Mouse (Mus musculus): Measurements from ENCODE around the gene Yod1.

Yod1 gene

DNA sequence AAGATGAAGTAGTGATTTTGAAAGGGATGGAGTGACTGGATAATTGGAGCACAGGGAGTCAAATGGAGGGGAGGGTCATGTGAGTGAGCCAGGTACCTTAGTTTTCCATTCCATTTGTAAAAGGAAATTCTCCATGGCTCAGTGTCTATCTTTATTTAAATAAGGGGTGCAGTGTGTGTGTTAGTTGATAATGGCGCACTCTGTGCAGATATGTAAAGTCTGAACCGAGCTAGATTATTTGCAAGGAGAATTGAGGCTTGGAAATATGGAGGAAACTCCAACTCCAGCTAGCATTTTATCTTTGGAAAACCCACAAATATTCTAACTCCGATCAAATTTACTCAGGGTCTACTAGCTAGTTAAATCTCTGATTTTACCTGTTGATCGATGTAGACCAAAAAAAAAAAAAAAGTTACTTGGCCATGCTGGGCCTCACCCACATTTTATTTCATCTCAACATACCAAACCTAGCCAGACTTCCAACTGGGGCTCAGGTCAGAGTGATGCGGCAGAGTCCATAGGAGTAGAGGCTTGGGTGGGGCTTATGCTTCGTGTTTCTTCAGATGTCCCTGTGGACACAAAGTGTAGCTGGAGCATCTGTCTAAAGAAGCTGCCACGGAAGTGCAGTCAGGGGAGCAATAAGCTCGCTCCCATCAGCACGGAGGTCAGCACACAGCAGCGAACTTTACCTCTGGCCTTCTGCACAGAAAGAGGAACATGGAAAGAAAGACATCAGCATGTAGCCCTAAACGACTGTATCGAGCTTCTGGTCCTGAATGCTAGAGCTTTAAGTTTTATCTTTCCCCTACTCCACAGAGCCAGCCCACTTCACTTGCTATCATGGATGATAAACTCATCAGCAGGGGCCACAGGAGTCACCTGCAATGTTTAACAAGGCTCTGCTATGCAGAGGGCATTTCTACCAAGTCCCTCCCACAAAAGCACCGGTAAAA, 15.9 kb downstream of the Yod1 start:
- no peak for DNase-seq (ENCODE audit: low read depth)

DNA sequence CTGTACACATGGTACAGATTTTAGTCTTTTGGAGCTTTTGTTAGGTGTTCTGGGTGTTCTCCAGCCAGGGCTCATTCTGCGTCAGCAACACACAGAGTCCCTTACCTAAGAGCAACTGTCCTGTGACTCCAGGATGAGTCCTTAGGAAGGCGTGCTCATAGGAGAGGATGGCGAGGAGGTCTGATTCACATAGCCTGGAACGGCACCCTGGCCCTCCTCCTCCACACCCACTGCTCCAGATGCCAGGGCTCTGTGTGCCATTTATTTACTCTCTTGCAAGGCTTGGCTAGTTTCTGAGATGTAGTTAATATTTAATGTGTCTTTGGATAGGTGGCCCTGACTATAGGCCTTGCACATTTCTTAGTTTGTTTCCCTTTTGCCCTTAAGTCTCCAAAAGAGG, 16.5 kb downstream of the Yod1 start:
- DNase-seq (ENCODE audit: low read depth) = no peak

DNA sequence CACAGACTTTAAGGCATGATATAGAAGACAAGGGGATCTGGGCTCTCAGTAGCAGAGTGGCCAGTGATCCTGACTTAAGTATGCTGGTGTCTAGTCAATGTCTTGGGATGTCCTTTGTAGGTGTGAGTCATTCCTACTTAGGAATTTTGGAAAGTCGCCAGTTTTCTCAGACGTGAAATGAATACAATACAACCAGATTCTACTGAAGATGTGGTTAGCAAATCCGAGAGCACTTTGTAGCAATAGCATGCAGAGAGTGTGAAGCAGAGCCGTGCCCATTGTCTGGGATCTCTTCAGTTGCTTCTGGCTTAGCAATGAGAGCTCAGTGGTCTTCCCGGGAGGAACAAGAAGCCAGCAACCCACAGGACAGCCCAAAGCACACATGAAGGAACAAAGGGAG, 17.3 kb downstream of the Yod1 start:
- no peak for DNase-seq (ENCODE audit: low read depth)

DNA sequence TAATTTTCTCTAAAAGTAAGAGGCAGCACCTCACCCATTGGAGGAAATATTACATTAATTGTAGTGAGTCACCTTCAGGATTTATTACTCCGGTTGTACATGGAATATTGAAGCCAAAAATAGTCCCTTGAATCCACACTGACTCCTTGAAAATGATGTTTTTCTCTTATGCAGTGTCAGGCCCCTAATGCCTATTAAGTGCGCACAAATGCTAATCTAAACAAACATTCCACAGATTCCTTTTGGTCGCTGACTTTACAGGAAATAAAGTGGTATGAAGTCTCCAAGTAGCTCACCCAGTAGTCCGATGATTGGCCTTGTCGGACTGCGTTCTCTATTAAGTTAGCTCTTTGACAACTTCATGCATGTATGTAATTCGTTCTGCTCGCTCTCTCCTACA, 17.7 kb downstream of the Yod1 start:
- DNase-seq (ENCODE audit: low read depth) = no peak

DNA sequence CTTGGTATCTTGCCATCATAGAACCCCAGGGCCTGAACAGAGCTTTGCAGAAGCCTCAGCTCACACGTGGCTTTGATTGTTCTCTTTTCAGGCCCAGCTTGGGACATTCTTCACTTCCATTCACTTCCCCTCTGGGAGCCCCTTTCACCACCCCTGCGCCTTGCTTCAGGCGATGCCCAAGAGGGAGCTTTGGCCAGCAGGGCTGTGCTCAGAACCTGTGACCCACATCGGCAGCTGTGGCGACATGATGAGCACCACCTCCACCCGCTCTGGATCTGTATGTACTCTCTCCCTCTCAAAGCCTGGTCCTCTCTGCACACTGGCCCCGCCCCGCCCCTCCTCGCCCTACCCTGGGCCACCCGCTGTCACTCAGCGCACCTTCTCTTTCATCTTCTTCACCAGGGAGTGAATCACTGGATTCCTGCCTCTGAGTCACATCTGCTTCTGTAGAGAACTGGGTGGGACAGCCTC, 20.3 kb downstream of the Yod1 start:
- no peak for DNase-seq (ENCODE audit: low read depth)

DNA sequence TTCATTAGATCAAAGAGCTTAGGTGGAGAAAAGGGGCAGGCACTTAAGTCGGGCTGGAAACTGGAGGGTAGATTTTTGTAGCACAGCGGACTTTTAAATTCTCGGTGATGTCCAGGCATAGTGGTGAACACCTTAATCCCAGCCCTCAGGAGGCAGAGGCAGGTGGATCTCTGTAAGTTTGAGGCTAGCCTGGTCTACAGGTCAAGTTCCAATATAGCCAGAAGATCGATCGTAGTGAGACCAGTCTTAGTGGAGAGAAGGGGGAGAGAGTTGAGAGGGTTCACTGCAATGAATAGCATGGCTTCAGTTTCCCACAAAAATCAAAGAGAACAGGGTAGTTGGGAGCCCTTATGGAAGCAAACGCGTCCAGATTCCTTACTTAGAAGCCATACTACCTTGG, 20.8 kb downstream of the Yod1 start:
- no peak for DNase-seq (ENCODE audit: low read depth)

DNA sequence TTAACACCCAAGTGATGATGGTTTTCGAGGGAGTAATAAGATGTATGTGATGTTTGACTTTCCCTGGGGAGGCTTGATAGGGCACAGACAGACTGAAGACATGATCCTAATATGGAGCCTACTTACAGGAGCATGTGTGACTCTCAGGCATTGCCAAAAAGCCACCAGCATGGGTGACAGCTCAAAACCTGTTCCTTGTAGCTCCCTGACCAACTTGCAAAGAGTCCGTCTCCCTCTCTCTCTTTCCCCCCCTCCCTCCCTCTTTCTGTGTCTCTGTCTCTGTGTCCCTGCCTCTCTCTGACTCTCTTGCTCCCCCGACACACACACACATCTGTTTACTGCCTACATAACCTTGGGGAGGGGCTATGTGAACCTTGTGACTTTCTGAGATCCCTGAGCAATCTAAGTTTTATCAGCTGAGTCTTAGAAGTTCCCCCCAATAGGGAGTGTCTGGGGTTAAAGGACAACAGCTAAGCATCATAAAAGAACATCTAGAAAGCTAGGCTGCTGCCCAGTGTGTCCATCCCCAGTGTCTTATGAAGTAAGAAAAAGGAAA, 21.5 kb downstream of the Yod1 start:
- DNase-seq (ENCODE audit: low read depth) = no peak

DNA sequence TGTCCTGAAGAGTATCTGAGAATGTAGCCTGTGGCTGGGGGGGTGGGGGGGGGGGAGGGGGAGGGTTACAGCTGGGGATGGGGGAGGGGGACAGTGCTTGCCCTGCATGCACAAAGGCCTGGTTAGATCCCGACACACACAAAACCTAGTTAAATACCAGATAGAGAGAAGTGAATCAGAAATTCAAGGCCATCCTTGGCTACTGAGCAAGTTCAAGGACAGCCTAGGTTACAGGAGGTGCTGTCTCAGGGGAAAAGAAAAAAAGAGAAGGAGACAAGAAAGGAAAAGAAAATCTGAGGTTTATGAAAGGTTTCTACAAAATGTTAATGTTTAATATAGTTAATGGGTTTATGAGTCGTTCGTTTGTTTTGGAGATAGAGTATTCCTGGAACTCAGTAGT, 22.5 kb downstream of the Yod1 start:
- no peak for DNase-seq (ENCODE audit: low read depth)

DNA sequence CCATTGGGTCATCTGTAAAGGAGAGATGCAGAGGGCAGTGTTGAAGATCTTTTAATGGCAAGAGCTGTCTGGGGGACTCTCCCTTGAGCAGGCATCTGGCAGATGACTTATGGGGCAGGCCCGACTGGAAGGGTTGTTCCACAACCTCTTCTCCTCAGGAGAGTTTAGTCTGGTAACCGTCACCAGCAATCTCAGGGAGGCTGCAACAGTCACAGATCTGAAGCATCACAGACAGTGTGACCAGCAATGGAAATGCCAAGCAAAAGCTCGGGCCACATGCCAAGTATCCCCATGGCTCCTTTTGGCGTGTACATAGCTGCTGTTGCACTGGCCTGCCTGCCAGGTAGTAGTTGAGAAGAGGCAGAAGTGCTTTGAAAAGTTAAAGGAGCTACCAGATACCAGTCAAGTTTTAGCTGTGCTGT, 23.1 kb downstream of the Yod1 start:
- no peak for DNase-seq (ENCODE audit: low read depth)

DNA sequence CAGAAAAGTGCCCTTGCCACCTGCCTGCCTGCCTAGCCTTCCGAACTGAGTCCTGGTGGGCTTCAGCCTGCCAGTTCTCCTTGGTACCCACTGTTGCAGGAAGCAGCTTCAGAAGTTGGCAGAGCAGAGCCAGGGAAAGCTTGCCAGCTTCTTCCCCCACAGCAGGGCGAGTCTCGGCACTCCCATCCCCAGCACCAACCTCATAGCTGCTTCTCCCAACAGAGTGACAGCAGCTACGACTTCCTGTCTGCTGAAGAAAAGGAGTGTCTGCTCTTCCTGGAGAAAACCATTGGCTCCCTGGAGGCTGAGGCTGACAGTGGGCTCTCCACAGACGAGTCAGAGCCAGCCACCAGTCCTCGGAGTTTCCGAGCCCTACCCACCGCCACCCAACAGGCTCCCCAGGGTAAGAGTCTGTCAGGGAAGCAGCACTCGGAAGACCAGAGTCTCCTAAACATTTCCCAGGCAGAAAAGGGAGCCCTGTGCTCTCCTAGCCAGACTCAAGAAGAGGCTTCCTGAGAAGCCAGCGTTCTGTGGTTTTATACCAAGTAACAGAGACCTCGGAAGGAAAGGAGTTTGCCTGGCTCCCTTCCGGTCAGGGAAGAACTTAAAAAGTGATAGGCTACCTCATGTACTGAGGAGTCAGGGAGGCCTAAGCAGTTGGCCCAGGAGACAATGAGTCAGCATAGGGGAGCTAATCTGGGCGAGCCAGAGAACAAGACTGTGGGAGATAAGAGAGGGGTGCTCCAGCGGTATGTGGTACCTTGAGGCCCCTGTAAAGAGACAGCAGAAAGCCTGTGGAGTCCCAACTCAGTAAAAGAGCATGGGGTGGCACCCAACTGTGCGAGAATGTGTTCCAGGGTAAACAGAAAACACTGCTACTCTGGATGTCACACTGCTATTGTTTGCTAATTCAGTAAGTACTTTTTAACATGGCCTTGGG, 23.9 kb downstream of the Yod1 start:
- DNase-seq (ENCODE audit: low read depth) = peak; percentile 70

DNA sequence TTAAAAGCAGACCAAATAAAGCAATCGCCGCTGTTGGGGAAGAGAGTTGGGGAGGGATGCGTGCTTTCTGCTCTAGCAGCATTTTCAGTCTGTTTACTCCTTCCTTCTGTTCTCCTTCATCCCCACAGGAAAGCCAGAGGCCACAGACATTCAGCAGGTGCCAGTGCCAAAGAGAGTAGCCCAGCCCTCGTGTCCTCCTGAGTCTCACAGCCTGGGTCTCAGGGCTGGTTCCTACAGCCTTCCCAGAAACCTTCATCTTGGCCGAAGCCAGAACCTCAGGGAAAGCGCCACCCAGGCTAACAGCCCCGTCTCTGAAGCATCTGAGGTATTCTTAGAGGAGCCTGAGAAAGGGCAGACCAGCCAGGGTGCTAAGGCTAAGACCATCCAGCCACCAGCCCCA, 25.1 kb downstream of the Yod1 start:
- DNase-seq (ENCODE audit: low read depth) = no peak

DNA sequence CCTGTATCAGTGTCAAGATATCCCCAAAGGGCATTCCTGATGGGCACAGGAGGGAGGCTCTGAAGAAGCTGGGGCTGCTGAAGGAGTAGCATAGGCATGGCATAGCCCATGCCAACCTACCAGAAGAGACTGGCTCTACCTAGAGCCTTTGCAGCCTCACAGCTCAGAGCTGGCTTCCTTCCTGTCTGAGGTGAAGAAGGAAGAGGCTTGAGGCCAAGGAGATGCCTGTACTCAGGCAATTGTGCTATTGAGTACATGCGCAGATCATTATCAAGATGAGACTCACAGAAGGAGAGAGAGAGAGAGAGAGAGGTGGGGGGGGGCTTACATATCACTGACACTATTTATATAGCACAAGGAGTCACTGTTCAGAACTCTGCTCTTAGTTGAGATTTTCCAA, 26.6 kb downstream of the Yod1 start:
- DNase-seq (ENCODE audit: low read depth) = no peak

DNA sequence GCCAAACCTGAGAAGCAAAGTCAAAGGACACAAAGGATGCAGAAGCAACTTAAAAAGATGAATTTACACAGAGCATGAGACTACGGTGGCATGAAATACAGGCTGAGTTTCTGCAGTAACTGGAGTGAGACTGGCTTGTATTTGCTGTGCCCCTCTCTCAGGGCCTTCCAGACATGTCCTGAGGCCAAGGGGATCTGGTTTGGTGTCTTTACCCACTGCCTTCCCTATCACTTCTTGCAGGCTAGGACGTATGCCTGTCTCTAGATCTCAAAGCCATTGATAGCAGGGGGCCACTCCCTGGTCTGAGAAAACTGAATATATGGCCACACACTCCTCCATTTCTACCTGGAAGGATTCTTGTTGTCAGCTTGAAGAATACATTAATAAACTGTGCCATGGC, 27.1 kb downstream of the Yod1 start:
- DNase-seq (ENCODE audit: low read depth) = no peak

DNA sequence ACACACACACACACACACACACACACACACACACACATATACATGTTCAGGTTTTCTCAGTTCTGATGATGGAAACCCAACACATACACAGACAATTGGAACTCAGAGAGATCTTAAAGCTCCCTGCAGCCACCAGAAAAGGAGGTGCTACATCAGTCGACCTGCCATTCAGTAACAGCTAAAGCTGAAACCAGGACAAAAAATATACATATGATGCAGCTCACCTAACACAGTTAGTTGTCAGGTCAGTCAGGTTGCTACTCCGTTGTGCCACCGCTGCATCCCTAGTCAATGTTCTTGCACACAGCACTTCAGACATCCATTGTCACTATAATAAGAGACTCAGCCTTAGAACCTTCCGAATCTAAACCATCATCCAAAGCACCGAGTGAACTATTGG, 27.8 kb downstream of the Yod1 start:
- DNase-seq (ENCODE audit: low read depth) = no peak

DNA sequence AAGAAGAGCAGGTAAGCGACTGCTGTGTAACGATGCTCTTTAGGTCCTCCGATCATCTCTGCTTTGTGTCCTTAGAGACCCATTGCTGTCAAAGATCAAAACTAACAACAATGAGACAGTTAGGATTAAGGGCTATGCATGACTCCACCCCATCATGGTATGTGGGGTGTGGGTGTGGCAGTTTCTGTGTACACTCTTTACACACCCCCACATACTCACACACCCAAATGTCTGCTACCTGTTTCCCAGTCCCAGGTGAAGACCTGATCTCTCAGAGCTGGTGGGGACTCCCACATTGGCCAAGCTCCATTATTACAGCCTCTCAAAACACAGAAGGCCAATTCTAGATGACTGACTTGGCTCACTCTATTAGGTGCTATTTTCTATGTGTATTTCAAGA, 28.5 kb downstream of the Yod1 start:
- no peak for DNase-seq (ENCODE audit: low read depth)

DNA sequence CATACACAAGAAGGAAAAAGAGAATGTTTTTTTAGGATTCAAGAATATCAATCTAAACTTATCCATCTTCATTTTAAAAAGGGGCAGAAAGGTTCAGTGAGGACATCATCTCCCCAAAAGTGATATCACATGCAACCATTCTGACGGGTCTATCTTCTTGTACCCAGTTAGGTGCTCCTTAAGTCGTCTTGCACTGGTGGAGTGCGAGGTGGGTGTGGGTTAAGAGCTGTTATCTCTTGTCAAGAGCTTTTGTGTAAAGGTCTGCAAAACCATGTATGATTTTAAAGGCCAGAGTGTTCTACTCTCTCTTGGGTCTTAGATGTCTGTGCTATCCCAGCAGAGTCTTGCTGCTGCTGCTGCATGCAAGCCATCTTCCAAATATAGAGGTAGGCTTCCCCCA, 29.7 kb downstream of the Yod1 start:
- DNase-seq (ENCODE audit: low read depth) = no peak

DNA sequence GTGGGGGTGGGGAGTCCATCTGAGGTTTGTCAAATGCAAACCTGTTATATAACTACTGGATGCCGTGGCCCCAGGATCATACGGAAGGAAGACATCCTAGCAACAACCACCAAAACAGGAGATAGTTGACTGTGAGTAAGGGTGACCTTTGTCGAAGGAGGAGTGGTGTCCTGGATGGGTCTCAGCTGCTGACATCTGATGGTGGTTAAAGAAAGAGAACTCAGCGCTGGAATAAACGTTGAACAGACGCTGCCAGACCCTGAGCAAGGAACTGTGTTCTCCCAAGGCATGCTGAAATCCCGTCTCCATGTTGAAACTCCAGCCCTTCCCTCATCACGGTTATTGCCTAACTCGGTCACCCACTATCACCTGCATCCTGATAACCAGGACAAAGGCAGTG, 42.6 kb downstream of the Yod1 start:
- DNase-seq (ENCODE audit: low read depth) = no peak

DNA sequence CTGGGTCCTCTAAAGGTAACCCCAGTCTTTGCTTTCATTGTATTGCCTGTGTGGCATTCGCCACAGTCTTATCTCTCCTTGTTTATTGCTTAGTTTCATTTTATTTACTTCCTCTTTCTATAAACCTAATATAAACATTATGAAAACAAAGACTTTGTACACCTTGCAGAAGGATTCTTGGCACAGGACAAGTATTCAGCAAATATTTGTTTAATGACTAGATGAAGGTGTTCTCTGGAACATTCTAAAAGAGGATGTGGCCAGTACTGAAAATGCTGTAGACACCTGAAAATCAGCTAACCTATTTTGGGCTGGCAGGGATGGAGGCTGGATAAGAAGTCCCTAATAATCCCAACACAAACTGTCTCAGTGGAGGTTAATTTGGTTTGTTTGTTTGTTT, 44.5 kb downstream of the Yod1 start:
- DNase-seq (ENCODE audit: low read depth) = no peak

DNA sequence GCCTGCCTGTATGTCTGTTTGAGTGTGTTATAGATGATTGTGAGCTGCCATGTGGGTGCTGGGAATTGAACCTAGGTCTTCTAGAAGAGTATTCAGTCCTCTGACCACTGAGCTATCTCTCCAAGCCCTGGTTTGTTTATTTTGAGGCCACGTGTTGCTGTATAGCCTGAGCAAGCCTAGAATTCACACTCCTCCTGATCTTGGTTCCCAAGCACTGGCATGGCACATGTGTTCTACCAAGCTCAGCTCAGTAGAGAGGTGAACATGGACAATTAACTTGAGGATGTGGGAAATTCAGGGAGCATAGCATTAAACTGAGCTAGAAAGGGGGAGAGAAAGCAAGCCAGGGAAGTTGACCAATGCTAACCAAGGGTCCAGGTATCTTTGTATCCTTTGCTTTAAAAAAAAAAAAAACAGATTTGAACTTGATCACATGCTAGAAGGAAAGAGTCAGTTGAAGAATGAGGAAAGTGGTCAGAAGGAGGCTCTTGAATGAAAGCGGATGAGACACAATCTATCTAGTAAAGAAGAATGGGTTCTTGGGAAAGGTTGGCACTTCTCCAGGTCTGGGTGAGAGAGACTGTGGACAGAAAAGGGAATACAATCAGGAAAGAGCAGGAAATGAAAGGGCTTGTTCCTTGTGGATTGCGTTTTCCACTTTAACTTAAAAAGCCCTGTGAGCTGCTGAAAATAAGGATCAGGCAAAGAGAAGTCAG, 45.1 kb downstream of the Yod1 start:
- no peak for DNase-seq (ENCODE audit: low read depth)

DNA sequence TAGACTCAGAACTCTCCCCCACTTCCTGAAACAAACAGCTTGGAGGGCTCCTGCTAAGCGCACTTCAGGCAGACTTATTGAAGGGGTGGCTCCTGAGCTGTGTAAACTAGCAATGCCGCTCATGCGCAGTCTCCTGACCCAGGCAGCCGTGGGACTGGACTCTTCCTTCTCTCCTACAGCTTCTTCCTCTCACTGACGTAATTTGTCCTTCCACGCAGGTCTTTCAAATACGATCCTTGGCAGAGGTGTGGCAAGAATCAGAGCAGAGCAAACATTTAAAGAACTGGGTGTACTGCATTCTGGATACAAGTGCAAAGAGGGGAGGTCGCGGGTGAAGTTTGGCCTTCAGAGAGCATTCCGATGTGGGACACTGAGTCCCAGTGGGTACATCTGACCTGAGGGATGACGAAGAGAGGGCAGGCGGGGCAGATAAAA, 46.9 kb downstream of the Yod1 start:
- no peak for DNase-seq (ENCODE audit: low read depth)

DNA sequence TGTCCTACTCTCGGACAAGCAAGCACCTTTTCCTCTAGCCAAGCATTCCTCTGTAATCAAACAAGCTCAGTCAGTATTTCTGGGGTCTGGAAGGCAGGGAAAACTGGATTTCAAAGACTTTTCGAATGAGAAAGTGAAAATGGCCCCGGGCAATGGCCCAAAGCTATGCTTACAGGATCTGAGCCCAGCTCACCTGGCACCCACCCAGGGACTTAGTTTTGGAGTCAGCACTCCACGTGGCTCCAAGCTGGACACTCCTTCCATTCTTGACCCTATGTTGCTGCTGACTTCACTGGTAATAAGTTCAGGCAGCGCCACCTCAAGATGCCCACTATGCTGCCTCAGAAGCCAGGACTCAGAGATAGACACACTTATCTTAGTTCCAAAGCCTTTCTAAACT, 49.9 kb downstream of the Yod1 start:
- DNase-seq (ENCODE audit: low read depth) = no peak

DNA sequence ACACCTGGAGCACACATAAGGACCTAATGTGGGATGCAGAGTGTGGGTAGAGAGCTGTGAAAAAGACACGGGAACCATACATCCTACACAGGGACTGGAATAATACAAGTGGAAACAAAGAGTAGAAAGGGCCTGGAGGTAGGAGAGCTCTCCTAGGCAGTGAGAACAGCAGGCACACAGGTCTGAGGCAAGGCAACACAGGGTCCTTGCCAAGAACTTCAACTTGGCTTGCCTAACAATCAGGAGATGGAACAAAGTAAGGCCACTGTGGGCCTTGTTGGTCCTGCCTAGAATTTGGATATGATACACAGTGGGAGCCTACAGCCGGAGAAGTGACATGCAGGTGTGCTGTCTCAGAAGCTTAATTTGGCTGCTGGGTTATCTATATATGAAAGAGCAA, 52.8 kb downstream of the Yod1 start:
- no peak for DNase-seq (ENCODE audit: low read depth)

All from c-Kit-positive CD71-negative TER-119-negative erythroid progenitor cells, embryonic 14.5 days (primary cell).